Mouse (Mus musculus): ENCODE data around the gene Rps18.

GRCm38 (mm10) chr17:33995651-33996050 is 39.9 kb upstream of the Rps18 start:
- TF ChIP-seq CTCF (IDR thresholded peaks at IDR 0.05; ENCODE audit: low read depth, low read length) (no peak), POLR2A (IDR thresholded peaks at IDR 0.05; ENCODE audit: borderline replicate concordance, low read depth, low read length) (no peak)
